Mouse (Mus musculus): ENCODE measurements at regions not wholly inside any gene's neighbourhood (a gene's known extent, or its start where the extent isn't known, plus 50 kb on each side); places are given as distances from the start of the nearest gene placed in this dataset.

- Histone ChIP-seq H3K27me3 (no peaks in the 10 kb centered on the region), H3K27ac (no peak overlapping the region), H3K36me3 (no peaks in the 10 kb centered on the region), H3K4me1 (no peaks in the 10 kb centered on the region), H3K9me3 (no peaks in the 10 kb centered on the region), H3K4me3 (no peak overlapping the region), H3K4me2 (replicated peaks) (no peak overlapping the region), H3K9ac (no peak overlapping the region)
- WGBS: 87% methylated on average over 5 of the region's 5 CpGs
- no peak for ATAC-seq (ENCODE audit: low FRiP score, low read depth)
These were observed 1287.4 kb upstream of the Sel1l start for GRCm38 (mm10) chr12:93136395-93136794.

- Histone ChIP-seq H3K9me3 (no peaks in the 10 kb centered on the region), H3K4me3 (no peak overlapping the region), H3K9ac (no peak overlapping the region), H3K27me3 (no peaks in the 10 kb centered on the region), H3K36me3 (no peaks in the 10 kb centered on the region), H3K4me1 (no peaks in the 10 kb centered on the region), H3K27ac (no peak overlapping the region), H3K4me2 (replicated peaks) (no peak overlapping the region)
- WGBS: 87% methylated on average over 2 of the region's 2 CpGs
- ATAC-seq (ENCODE audit: low FRiP score, low read depth): no peak
These were observed 1273.3 kb upstream of the Sel1l start for GRCm38 (mm10) chr12:93122216-93122615.

GRCm38 (mm10) chr12:93088031-93088790 is 1239.3 kb upstream of the Sel1l start:
- peak; percentile 78; the same call in 1 of the 2 replicates for ATAC-seq (ENCODE audit: low FRiP score, low read depth)
- Histone ChIP-seq H3K4me2 (replicated peaks) (no peak overlapping the region), H3K4me3 (no peak overlapping the region), H3K27me3 (0 out of 2 replicates have a peak, but pooled peaks cover 4% of the 10 kb centered on the region), H3K4me1 (peaks cover 8% of the 10 kb centered on the region), H3K36me3 (no peaks in the 10 kb centered on the region), H3K9me3 (no peaks in the 10 kb centered on the region), H3K27ac (no peak overlapping the region), H3K9ac (no peak overlapping the region)
- 20% methylated on average over 5 of the region's 5 CpGs for WGBS

- Histone ChIP-seq H3K9me3 (no peaks in the 10 kb centered on the region), H3K27me3 (no peaks in the 10 kb centered on the region), H3K27ac (no peak overlapping the region), H3K9ac (no peak overlapping the region), H3K4me1 (no peaks in the 10 kb centered on the region), H3K4me2 (replicated peaks) (no peak overlapping the region), H3K36me3 (no peaks in the 10 kb centered on the region), H3K4me3 (no peak overlapping the region)
- no peak for ATAC-seq (ENCODE audit: low FRiP score, low read depth)
- WGBS: 37% methylated on average over 1 of the region's 1 CpGs
These were observed 1214.9 kb upstream of the Sel1l start for GRCm38 (mm10) chr12:93063864-93064263.

GRCm38 (mm10) chr12:93019633-93020032 is 1170.7 kb upstream of the Sel1l start:
- H3K9me3 ChIP-seq: no peaks in the 10 kb centered on the region
- no peaks in the 10 kb centered on the region for H3K36me3 ChIP-seq
- H3K9ac ChIP-seq: no peak overlapping the region
- no peak overlapping the region for H3K4me2 ChIP-seq (replicated peaks)
- no peak overlapping the region for H3K27ac ChIP-seq
- ATAC-seq (ENCODE audit: low FRiP score, low read depth): no peak
- H3K4me3 ChIP-seq: no peak overlapping the region
- H3K4me1 ChIP-seq: no peaks in the 10 kb centered on the region
- no peaks in the 10 kb centered on the region for H3K27me3 ChIP-seq

GRCm38 (mm10) chr12:93011583-93011982 is 1162.6 kb upstream of the Sel1l start:
- no peak overlapping the region for H3K4me3 ChIP-seq
- no peak for ATAC-seq (ENCODE audit: low FRiP score, low read depth)
- H3K9ac ChIP-seq: no peak overlapping the region
- H3K27me3 ChIP-seq: no peaks in the 10 kb centered on the region
- H3K9me3 ChIP-seq: no peaks in the 10 kb centered on the region
- no peaks in the 10 kb centered on the region for H3K4me1 ChIP-seq
- H3K36me3 ChIP-seq: no peaks in the 10 kb centered on the region
- H3K4me2 ChIP-seq (replicated peaks): no peak overlapping the region
- no peak overlapping the region for H3K27ac ChIP-seq

GRCm38 (mm10) chr12:93006844-93007365 is 1157.9 kb upstream of the Sel1l start:
- no peaks in the 10 kb centered on the region for H3K4me1 ChIP-seq
- no peak; the same call in 1 of the 2 replicates for ATAC-seq (ENCODE audit: low FRiP score, low read depth)
- 39% methylated on average over 2 of the region's 2 CpGs for WGBS
- no peaks in the 10 kb centered on the region for H3K36me3 ChIP-seq
- no peak overlapping the region for H3K4me2 ChIP-seq (replicated peaks)
- no peak overlapping the region for H3K4me3 ChIP-seq
- H3K9ac ChIP-seq: no peak overlapping the region
- H3K9me3 ChIP-seq: no peaks in the 10 kb centered on the region
- no peak overlapping the region for H3K27ac ChIP-seq
- H3K27me3 ChIP-seq: no peaks in the 10 kb centered on the region

- H3K4me2 ChIP-seq (replicated peaks): no peak overlapping the region
- ATAC-seq (ENCODE audit: low FRiP score, low read depth): no peak
- 84% methylated on average over 4 of the region's 4 CpGs for WGBS
- no peaks in the 10 kb centered on the region for H3K9me3 ChIP-seq
- H3K9ac ChIP-seq: no peak overlapping the region
- no peak overlapping the region for H3K4me3 ChIP-seq
- H3K4me1 ChIP-seq: no peaks in the 10 kb centered on the region
- H3K27ac ChIP-seq: no peak overlapping the region
- no peaks in the 10 kb centered on the region for H3K27me3 ChIP-seq
- no peaks in the 10 kb centered on the region for H3K36me3 ChIP-seq
These were observed 1154.2 kb upstream of the Sel1l start for GRCm38 (mm10) chr12:93003125-93003524.

GRCm38 (mm10) chr12:92975698-92976097 is 1126.7 kb upstream of the Sel1l start:
- H3K36me3 ChIP-seq: no peaks in the 10 kb centered on the region
- ATAC-seq (ENCODE audit: low FRiP score, low read depth): no peak
- H3K27ac ChIP-seq: no peak overlapping the region
- H3K27me3 ChIP-seq: no peaks in the 10 kb centered on the region
- H3K4me1 ChIP-seq: no peaks in the 10 kb centered on the region
- WGBS: 85% methylated on average over 3 of the region's 3 CpGs
- no peak overlapping the region for H3K4me2 ChIP-seq (replicated peaks)
- no peaks in the 10 kb centered on the region for H3K9me3 ChIP-seq
- H3K9ac ChIP-seq: no peak overlapping the region
- no peak overlapping the region for H3K4me3 ChIP-seq

- Histone ChIP-seq H3K27me3 (no peaks in the 10 kb centered on the region), H3K4me3 (no peak overlapping the region), H3K27ac (no peak overlapping the region), H3K36me3 (no peaks in the 10 kb centered on the region), H3K9ac (no peak overlapping the region), H3K9me3 (no peaks in the 10 kb centered on the region), H3K4me2 (replicated peaks) (no peak overlapping the region), H3K4me1 (no peaks in the 10 kb centered on the region)
- no peak for ATAC-seq (ENCODE audit: low FRiP score, low read depth)
- WGBS: 77% methylated on average over 3 of the region's 3 CpGs
These were observed 1095.4 kb upstream of the Sel1l start for GRCm38 (mm10) chr12:92944352-92944751.

- H3K27me3 ChIP-seq: no peaks in the 10 kb centered on the region
- H3K9me3 ChIP-seq: no peaks in the 10 kb centered on the region
- no peak for ATAC-seq (ENCODE audit: low FRiP score, low read depth)
- no peaks in the 10 kb centered on the region for H3K36me3 ChIP-seq
- H3K4me1 ChIP-seq: 0 out of 2 replicates have a peak, but pooled peaks cover 3% of the 10 kb centered on the region
- H3K4me3 ChIP-seq: no peak overlapping the region
- H3K4me2 ChIP-seq (replicated peaks): no peak overlapping the region
- no peak overlapping the region for H3K9ac ChIP-seq
- no peak overlapping the region for H3K27ac ChIP-seq
- 42% methylated on average over 2 of the region's 2 CpGs for WGBS
These were observed 1078.6 kb upstream of the Sel1l start for GRCm38 (mm10) chr12:92927591-92927990.

- ATAC-seq (ENCODE audit: low FRiP score, low read depth): no peak
- Histone ChIP-seq H3K27me3 (no peaks in the 10 kb centered on the region), H3K4me1 (0 out of 2 replicates have a peak, but pooled peaks cover 3% of the 10 kb centered on the region), H3K9me3 (no peaks in the 10 kb centered on the region), H3K9ac (no peak overlapping the region), H3K36me3 (no peaks in the 10 kb centered on the region), H3K4me3 (no peak overlapping the region), H3K27ac (no peak overlapping the region), H3K4me2 (replicated peaks) (no peak overlapping the region)
- 16% methylated on average over 1 of the region's 1 CpGs for WGBS
These were observed 1078.0 kb upstream of the Sel1l start for GRCm38 (mm10) chr12:92926942-92927341.

GRCm38 (mm10) chr12:92919920-92920319 is 1071.0 kb upstream of the Sel1l start:
- Histone ChIP-seq H3K4me1 (no peaks in the 10 kb centered on the region), H3K27me3 (no peaks in the 10 kb centered on the region), H3K9ac (no peak overlapping the region), H3K27ac (no peak overlapping the region), H3K36me3 (no peaks in the 10 kb centered on the region), H3K9me3 (no peaks in the 10 kb centered on the region), H3K4me2 (replicated peaks) (no peak overlapping the region), H3K4me3 (no peak overlapping the region)
- no peak for ATAC-seq (ENCODE audit: low FRiP score, low read depth)
- WGBS: 81% methylated on average over 3 of the region's 3 CpGs

All from limb, embryonic 13.5 days (tissue).